In genomic region chr13:112303429-112303828, GRCm38 (mm10) we compare ENCODE assay signal across 21 mouse cellular contexts. TPM values are rescaled to one million over a fixed set of nuclear protein-coding genes. Genes with fewer than 3 reads are reported as not detected.
"Had no signal": no experiment of that assay in that cellular context is flagged by ENCODE, and none has a peak within 500 bp of the region (broad histone marks: within the 10 kb centered on the region; RNA-seq: fewer than 3 reads in every experiment).

No protein-coding gene starts in this region.

- H3K4me1 ChIP-seq: kidney, embryonic 15.5 days; midbrain, embryonic 12.5 days; midbrain, embryonic 15.5 days; neural tube, embryonic 12.5 days; neural tube, embryonic 15.5 days had no signal

- H3K27ac ChIP-seq: kidney, embryonic 15.5 days; left cerebral cortex, adult 2 months; limb, embryonic 13.5 days; liver, embryonic 14.5 days; midbrain, embryonic 12.5 days; midbrain, embryonic 15.5 days; neural tube, embryonic 12.5 days; neural tube, embryonic 15.5 days had no signal

- H3K9me3 ChIP-seq: kidney, embryonic 15.5 days; midbrain, embryonic 12.5 days; midbrain, embryonic 15.5 days; neural tube, embryonic 12.5 days; neural tube, embryonic 15.5 days had no signal

- ATAC-seq: liver, postnatal 0 days; lung, postnatal 0 days; midbrain, embryonic 15.5 days had no signal

- H3K27me3 ChIP-seq: kidney, embryonic 15.5 days; limb, embryonic 13.5 days; midbrain, embryonic 12.5 days; midbrain, embryonic 15.5 days; neural tube, embryonic 12.5 days; neural tube, embryonic 15.5 days had no signal

- H3K4me2 ChIP-seq: kidney, embryonic 15.5 days; limb, embryonic 13.5 days; liver, embryonic 11.5 days; lung, embryonic 14.5 days; midbrain, embryonic 12.5 days; midbrain, embryonic 15.5 days; neural tube, embryonic 12.5 days; neural tube, embryonic 15.5 days had no signal

- H3K4me3 ChIP-seq: kidney, embryonic 15.5 days; left cerebral cortex, adult 2 months; limb, embryonic 13.5 days; midbrain, embryonic 12.5 days; midbrain, embryonic 15.5 days; neural tube, embryonic 12.5 days; neural tube, embryonic 15.5 days had no signal

- DNase-seq: kidney, adult 11 months; kidney, adult 8-10 months; kidney, postnatal 10 days; kidney, postnatal 36 days; layer of hippocampus, postnatal 36 days; liver, postnatal 0 days; lung, embryonic 14.5 days; lung, postnatal 4 days; thymus, adult 18-20 months; thymus, postnatal 36 days had no signal

- H3K9ac ChIP-seq: kidney, embryonic 15.5 days; limb, embryonic 13.5 days; liver, embryonic 14.5 days; liver, postnatal 0 days; lung, embryonic 14.5 days; midbrain, embryonic 12.5 days; midbrain, embryonic 15.5 days; neural tube, embryonic 12.5 days; neural tube, embryonic 15.5 days had no signal

- H3K36me3 ChIP-seq: kidney, embryonic 15.5 days; limb, embryonic 13.5 days; midbrain, embryonic 12.5 days; midbrain, embryonic 15.5 days; neural tube, embryonic 12.5 days; neural tube, embryonic 15.5 days had no signal

RNA-seq across cellular contexts. Expression of gene Ankrd55, which starts 15.2 kb away (rescaled TPM):
- total RNA-seq: megakaryocyte progenitor cell, adult 5-6 weeks had no signal
